Mouse (Mus musculus) C2C12 (cell line): ENCODE data around the gene Ppargc1a.

ENCODE experiments used
- CEBPB ChIP-seq: IDR thresholded peaks from one replicate; pipeline ENCODE4 v1.6.1; 2011; ENCODE audit warnings: low read depth, mild to moderate bottlenecking, control low read depth, moderate library complexity
- CTCF ChIP-seq: IDR thresholded peaks from one replicate; pipeline ENCODE4 v1.5.1; 2011; ENCODE audit not compliant: control insufficient read depth, insufficient read depth, insufficient read length
- FOSL1 ChIP-seq: IDR thresholded peaks from one replicate; pipeline ENCODE4 v1.8.0; 2011; ENCODE audit warnings: mild to moderate bottlenecking, low read length; ENCODE audit not compliant: poor library complexity, insufficient read depth, severe bottlenecking
- MAX ChIP-seq: IDR thresholded peaks from one replicate; pipeline ENCODE4 v1.6.1; 2011; ENCODE audit warnings: mild to moderate bottlenecking, control low read depth
- MYOD1 ChIP-seq: IDR thresholded peaks from one replicate; pipeline ENCODE4 v1.6.1; 2011; ENCODE audit warnings: low read depth; ENCODE audit not compliant: control insufficient read depth, insufficient read length
- MYOG ChIP-seq: IDR thresholded peaks from one replicate; pipeline ENCODE4 v1.6.1; 2011; ENCODE audit not compliant: control insufficient read depth, insufficient read length; ENCODE audit errors: extremely low read depth
- USF1 ChIP-seq: IDR thresholded peaks from one replicate; pipeline ENCODE4 v1.6.1; 2011; ENCODE audit warnings: low read depth, mild to moderate bottlenecking, control low read depth, moderate library complexity

DNA sequence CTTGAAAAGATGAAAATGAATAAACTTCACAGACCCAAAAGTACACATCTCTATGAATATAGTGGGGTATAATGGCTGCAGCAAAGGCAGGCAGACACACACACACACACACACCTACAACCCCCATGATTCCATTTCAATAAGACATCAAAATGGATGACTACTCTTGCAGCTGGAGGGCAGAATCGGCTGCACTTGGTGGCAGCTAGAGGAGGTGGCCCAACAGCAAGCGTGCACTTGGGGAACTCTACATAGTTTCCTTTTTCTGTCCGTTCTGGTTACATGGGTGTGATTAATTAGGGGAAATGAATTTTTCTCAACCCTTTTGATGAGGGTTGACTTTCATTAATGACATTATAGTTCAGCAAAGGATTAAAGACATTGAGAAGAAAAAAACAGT lies 4.0 kb downstream of the Ppargc1a start:
- TF ChIP-seq USF1 = no peak
- no peak for TF ChIP-seq CTCF
- TF ChIP-seq MAX = no peak
- no peak for TF ChIP-seq MYOD1
- TF ChIP-seq CEBPB = no peak
- TF ChIP-seq MYOG = no peak
- no peak for TF ChIP-seq FOSL1
